Mouse (Mus musculus) hindbrain, embryonic 15.5 days (tissue): Measurements from ENCODE around the gene 1600014C10Rik. TPM values are rescaled to one million over a fixed set of nuclear protein-coding genes. Genes with fewer than 3 reads are reported as not detected.

ENCODE experiments used
- ATAC-seq: fragments of 200-750 bp; cut with Nextera tagmentation; 2 replicates; pipeline ENCODE4 v1.8.0; 2017; ENCODE audit warnings: low read depth, moderate number of reproducible peaks, moderate TSS enrichment; ENCODE audit not compliant: low FRiP score
- H3K27ac ChIP-seq: fragments of 300-500 bp; sonication (generic); replicated peaks from 2 replicates; pipeline ENCODE4 v1.5.1; 2015; ENCODE audit warnings: mild to moderate bottlenecking, inconsistent platforms
- H3K27me3 ChIP-seq: fragments of 300-500 bp; sonication (generic); 2 replicates; pipeline ENCODE4 v1.6.1; 2015; ENCODE audit warnings: control low read depth, inconsistent platforms
- H3K36me3 ChIP-seq: fragments of 300-500 bp; sonication (generic); 2 replicates; pipeline ENCODE4 v1.6.1; 2015; ENCODE audit warnings: control low read depth, inconsistent platforms
- H3K4me1 ChIP-seq: fragments of 300-500 bp; sonication (generic); replicated peaks from 2 replicates; pipeline ENCODE4 v1.6.1; 2015; ENCODE audit warnings: control low read depth, inconsistent platforms
- H3K4me2 ChIP-seq: fragments of 300-500 bp; sonication (generic); 2 replicates; pipeline ENCODE4 v1.6.1; 2015; ENCODE audit warnings: moderate library complexity, mild to moderate bottlenecking, inconsistent platforms
- H3K4me3 ChIP-seq: fragments of 300-500 bp; sonication (generic); 2 replicates; pipeline ENCODE4 v1.5.1; 2015; ENCODE audit warnings: mild to moderate bottlenecking, inconsistent platforms
- H3K9ac ChIP-seq: fragments of 300-500 bp; sonication (generic); 2 replicates; pipeline ENCODE4 v1.6.1; 2015; ENCODE audit warnings: inconsistent platforms
- H3K9me3 ChIP-seq: fragments of 300-500 bp; sonication (generic); 2 replicates; pipeline ENCODE4 v1.6.1; 2016; ENCODE audit warnings: control low read depth, inconsistent platforms
- WGBS: fragments of 180-500 bp; shearing (Covaris S2); methylation state at CpG from one replicate; pipeline ENCODE4 v1.1.7; 2015; 5-methylcytosine and 5-hydroxymethylcytosine counted together
- polyA plus RNA-seq: library from polyadenylated mRNA; unstranded; fragments of >200 nt; fragmentation: Nextera tagmentation; extraction: Ambion mirVana; gene quantifications from 2 replicates; pipeline ENCODE4 v1.2.1, GENCODE M21; 2015

1600014C10Rik gene
- polyA plus RNA-seq, 1 experiment from 2014 or later, result 31.1 TPM

- 93% methylated on average over 4 of the region's 4 CpGs for WGBS
- 0 out of 2 replicates have a peak, but pooled peaks cover 6% of the 10 kb centered on the region for H3K4me1 ChIP-seq
- no peaks in the 10 kb centered on the region for H3K9me3 ChIP-seq
- H3K9ac ChIP-seq, result no peak overlapping the region
- no peak overlapping the region for H3K4me2 ChIP-seq
- ATAC-seq, result no peak
- no peak overlapping the region for H3K4me3 ChIP-seq
- no peaks in the 10 kb centered on the region for H3K36me3 ChIP-seq
- no peak overlapping the region for H3K27ac ChIP-seq
- H3K27me3 ChIP-seq, result no peaks in the 10 kb centered on the region
Measured at GRCm38 (mm10) chr7:38219526-38219925, 36.5 kb downstream of the 1600014C10Rik start.

GRCm38 (mm10) chr7:38220866-38221265 is 37.8 kb downstream of the 1600014C10Rik start:
- Histone ChIP-seq H3K27ac (no peak overlapping the region), H3K4me3 (no peak overlapping the region), H3K36me3 (no peaks in the 10 kb centered on the region), H3K4me2 (no peak overlapping the region), H3K27me3 (no peaks in the 10 kb centered on the region), H3K9ac (no peak overlapping the region), H3K9me3 (no peaks in the 10 kb centered on the region), H3K4me1 (0 out of 2 replicates have a peak, but pooled peaks cover 6% of the 10 kb centered on the region)
- no peak for ATAC-seq
- WGBS, result 96% methylated on average over 7 of the region's 7 CpGs

- no peak overlapping the region for H3K9ac ChIP-seq
- no peak for ATAC-seq
- peaks cover 16% of the 10 kb centered on the region; the same call in 1 of the 2 replicates for H3K27me3 ChIP-seq
- no peaks in the 10 kb centered on the region for H3K36me3 ChIP-seq
- no peaks in the 10 kb centered on the region for H3K9me3 ChIP-seq
- no peak overlapping the region for H3K4me3 ChIP-seq
- WGBS, result 86% methylated on average over 13 of the region's 13 CpGs
- no peak overlapping the region for H3K4me2 ChIP-seq
- H3K27ac ChIP-seq, result no peak overlapping the region
- peaks cover 12% of the 10 kb centered on the region for H3K4me1 ChIP-seq
Measured at GRCm38 (mm10) chr7:38224577-38225369, 41.8 kb downstream of the 1600014C10Rik start.

GRCm38 (mm10) chr7:38226226-38226625 is 43.2 kb downstream of the 1600014C10Rik start:
- no peak overlapping the region for H3K4me3 ChIP-seq
- H3K4me2 ChIP-seq, result peak overlapping the region; percentile 85; the same call in 1 of the 2 replicates
- peaks cover 12% of the 10 kb centered on the region for H3K4me1 ChIP-seq
- H3K36me3 ChIP-seq, result no peaks in the 10 kb centered on the region
- WGBS, result 89% methylated on average over 2 of the region's 2 CpGs
- H3K27me3 ChIP-seq, result peaks cover 16% of the 10 kb centered on the region; the same call in 1 of the 2 replicates
- no peaks in the 10 kb centered on the region for H3K9me3 ChIP-seq
- H3K9ac ChIP-seq, result no peak overlapping the region
- ATAC-seq, result no peak
- H3K27ac ChIP-seq, result no peak overlapping the region

- WGBS, result 0% methylated on average over 25 of the region's 25 CpGs
- H3K4me1 ChIP-seq, result peaks cover 12% of the 10 kb centered on the region
- peak; percentile 63; the same call in 1 of the 2 replicates for ATAC-seq
- H3K27ac ChIP-seq, result no peak overlapping the region
- peak overlapping the region; percentile 26 for H3K9ac ChIP-seq
- H3K4me2 ChIP-seq, result peak overlapping the region; percentile 85
- no peaks in the 10 kb centered on the region for H3K9me3 ChIP-seq
- H3K27me3 ChIP-seq, result peaks cover 16% of the 10 kb centered on the region; the same call in 1 of the 2 replicates
- H3K36me3 ChIP-seq, result no peaks in the 10 kb centered on the region
- H3K4me3 ChIP-seq, result peak overlapping the region; percentile 49
Measured at GRCm38 (mm10) chr7:38227181-38227899, 44.3 kb downstream of the 1600014C10Rik start.

GRCm38 (mm10) chr7:38227900-38228298 is 44.9 kb downstream of the 1600014C10Rik start, which contains the start of gene Plekhf1:
Plekhf1 (minus strand) TSS chr7:38228016.
- ATAC-seq, result peak; percentile 91
- H3K9me3 ChIP-seq, result no peaks in the 10 kb centered on the region
- no peaks in the 10 kb centered on the region for H3K36me3 ChIP-seq
- peak within 1 kb of the TSS; percentile 26 for H3K9ac ChIP-seq
- peak within 1 kb of the TSS; percentile 85 for H3K4me2 ChIP-seq
- H3K27me3 ChIP-seq, result peaks cover 16% of the 10 kb centered on the region; the same call in 1 of the 2 replicates
- peaks cover 12% of the 10 kb centered on the region for H3K4me1 ChIP-seq
- H3K27ac ChIP-seq, result no peak within 1 kb of the TSS
- WGBS, result under 1% methylated on average over 36 of the region's 36 CpGs
- peak within 1 kb of the TSS; percentile 49 for H3K4me3 ChIP-seq

- Histone ChIP-seq H3K9me3 (no peaks in the 10 kb centered on the region), H3K9ac (0 out of 2 replicates have a peak overlapping the region, but pooled peaks have one; percentile 26), H3K27me3 (peaks cover 16% of the 10 kb centered on the region; the same call in 1 of the 2 replicates), H3K27ac (no peak overlapping the region), H3K4me1 (peaks cover 12% of the 10 kb centered on the region), H3K4me2 (peak overlapping the region; percentile 85), H3K36me3 (no peaks in the 10 kb centered on the region), H3K4me3 (peak overlapping the region; percentile 49)
- no peak for ATAC-seq
- 25% methylated on average over 8 of the region's 8 CpGs for WGBS
Measured at GRCm38 (mm10) chr7:38228329-38228728, 45.3 kb downstream of the 1600014C10Rik start.

GRCm38 (mm10) chr7:38230285-38230684 is 47.3 kb downstream of the 1600014C10Rik start:
- 17% methylated on average over 8 of the region's 8 CpGs for WGBS
- Histone ChIP-seq H3K9ac (no peak overlapping the region), H3K36me3 (no peaks in the 10 kb centered on the region), H3K4me3 (no peak overlapping the region), H3K4me2 (no peak overlapping the region), H3K27ac (no peak overlapping the region), H3K4me1 (peaks cover 12% of the 10 kb centered on the region), H3K9me3 (no peaks in the 10 kb centered on the region), H3K27me3 (peaks cover 16% of the 10 kb centered on the region; the same call in 1 of the 2 replicates)
- no peak for ATAC-seq

- H3K27me3 ChIP-seq, result no peaks in the 10 kb centered on the region
- no peak for ATAC-seq
- no peaks in the 10 kb centered on the region for H3K9me3 ChIP-seq
- 53% methylated on average over 11 of the region's 11 CpGs for WGBS
- H3K4me1 ChIP-seq, result no peaks in the 10 kb centered on the region
- H3K4me3 ChIP-seq, result no peak overlapping the region
- H3K27ac ChIP-seq, result no peak overlapping the region
- H3K9ac ChIP-seq, result no peak overlapping the region
- no peak overlapping the region for H3K4me2 ChIP-seq
- no peaks in the 10 kb centered on the region for H3K36me3 ChIP-seq
Measured at GRCm38 (mm10) chr7:38236400-38237105, 53.5 kb downstream of the 1600014C10Rik start.

GRCm38 (mm10) chr7:38237140-38237539 is 54.1 kb downstream of the 1600014C10Rik start:
- no peak for ATAC-seq
- Histone ChIP-seq H3K27me3 (no peaks in the 10 kb centered on the region), H3K9me3 (no peaks in the 10 kb centered on the region)

GRCm38 (mm10) chr7:38242417-38242816 is 59.4 kb downstream of the 1600014C10Rik start:
- Histone ChIP-seq H3K27ac (no peak overlapping the region), H3K36me3 (no peaks in the 10 kb centered on the region), H3K4me3 (no peak overlapping the region), H3K9ac (no peak overlapping the region), H3K9me3 (no peaks in the 10 kb centered on the region), H3K4me1 (no peaks in the 10 kb centered on the region), H3K4me2 (no peak overlapping the region), H3K27me3 (no peaks in the 10 kb centered on the region)
- 92% methylated on average over 4 of the region's 4 CpGs for WGBS
- no peak for ATAC-seq

More at GRCm38 (mm10) chr7:38237140-38237539, 54.1 kb downstream of the 1600014C10Rik start:
- H3K9ac ChIP-seq, result no peak overlapping the region
- no peaks in the 10 kb centered on the region for H3K4me1 ChIP-seq
- no peak overlapping the region for H3K4me2 ChIP-seq
- no peak overlapping the region for H3K27ac ChIP-seq
- no peaks in the 10 kb centered on the region for H3K36me3 ChIP-seq
- no peak overlapping the region for H3K4me3 ChIP-seq
